Mouse (Mus musculus) brain, embryonic 14.5 days (tissue): ENCODE measurements around the gene Rasgef1b. TPM values are rescaled to one million over a fixed set of nuclear protein-coding genes. Genes with fewer than 3 reads are reported as not detected.
A peak's percentile ranks its signal among the peaks of the same experiment; 100 is the strongest.

Experiments
- DNase-seq: peaks from one replicate; pipeline ENCODE4 v3.0.0-alpha.2; 2011; ENCODE audit warnings: low read depth
- CTCF ChIP-seq: fragments of 200-500 bp; IDR thresholded peaks from 2 replicates; pipeline ENCODE4 v1.5.1; 2012; ENCODE audit warnings: inconsistent platforms, mild to moderate bottlenecking, moderate library complexity, borderline replicate concordance; ENCODE audit not compliant: insufficient read depth, insufficient read length; ENCODE audit errors: extremely low read depth
- POLR2A ChIP-seq: fragments of 200-500 bp; IDR thresholded peaks from 2 replicates; pipeline ENCODE4 v1.6.1; 2012; ENCODE audit warnings: mild to moderate bottlenecking, inconsistent platforms, borderline replicate concordance; ENCODE audit not compliant: poor library complexity, insufficient read depth, insufficient read length, severe bottlenecking; ENCODE audit errors: extremely low read depth
- polyA plus RNA-seq: library from polyadenylated mRNA; depleted of rRNA; stranded (reverse); fragments of >200 nt; gene quantifications from 2 replicates; pipeline ENCODE4 v1.2.3, GENCODE M21; 2012; rRNA removed

Gene Rasgef1b
- polyA plus RNA-seq: 37.4 and 42.7 TPM in 2 replicates

GRCm38 (mm10) chr5:99728649-99729212, at the start of gene Rasgef1b:
TSS of gene Rasgef1b (minus strand) at chr5:99729065.
- DNase-seq: peak; percentile 96
- TF ChIP-seq POLR2A: peak; percentile 52; the same call in 1 of the 2 replicates
- no peak for TF ChIP-seq CTCF

GRCm38 (mm10) chr5:99775342-99775741, 46.5 kb upstream of the Rasgef1b start:
- TF ChIP-seq POLR2A (no peak), CTCF (no peak)
- peak; percentile 46 for DNase-seq

GRCm38 (mm10) chr5:99773265-99773664, 44.4 kb upstream of the Rasgef1b start:
- no peak for TF ChIP-seq POLR2A
- no peak for TF ChIP-seq CTCF
- peak; percentile 60 for DNase-seq

GRCm38 (mm10) chr5:99764246-99764645, 35.4 kb upstream of the Rasgef1b start:
- DNase-seq: no peak
- TF ChIP-seq CTCF: no peak
- TF ChIP-seq POLR2A: no peak

GRCm38 (mm10) chr5:99758859-99759258, 30.0 kb upstream of the Rasgef1b start:
- DNase-seq: peak; percentile 82
- TF ChIP-seq POLR2A (no peak), CTCF (no peak)

GRCm38 (mm10) chr5:99753843-99754242, 25.0 kb upstream of the Rasgef1b start:
- no peak for TF ChIP-seq CTCF
- TF ChIP-seq POLR2A: no peak
- no peak for DNase-seq

GRCm38 (mm10) chr5:99753368-99753767, 24.5 kb upstream of the Rasgef1b start:
- peak; percentile 61 for DNase-seq
- no peak for TF ChIP-seq CTCF
- no peak for TF ChIP-seq POLR2A

GRCm38 (mm10) chr5:99752670-99753231, 23.9 kb upstream of the Rasgef1b start:
- no peak for TF ChIP-seq POLR2A
- no peak for TF ChIP-seq CTCF
- DNase-seq: peak; percentile 36

- TF ChIP-seq POLR2A (no peak), CTCF (no peak)
- peak; percentile 75 for DNase-seq
Measured at GRCm38 (mm10) chr5:99748417-99748816, 19.6 kb upstream of the Rasgef1b start.

GRCm38 (mm10) chr5:99746087-99746486, 17.2 kb upstream of the Rasgef1b start:
- peak; percentile 69 for DNase-seq
- TF ChIP-seq POLR2A: no peak
- no peak for TF ChIP-seq CTCF

- DNase-seq: no peak
- no peak for TF ChIP-seq CTCF
- no peak for TF ChIP-seq POLR2A
Measured at GRCm38 (mm10) chr5:99742874-99743273, 14.0 kb upstream of the Rasgef1b start.

- peak; percentile 65 for DNase-seq
- no peak for TF ChIP-seq POLR2A
- no peak for TF ChIP-seq CTCF
Measured at GRCm38 (mm10) chr5:99742056-99742455, 13.2 kb upstream of the Rasgef1b start.
